Mouse (Mus musculus) right cerebral cortex, adult 18-20 months (tissue): ENCODE measurements at regions not wholly inside any gene's neighbourhood (a gene's known extent, or its start where the extent isn't known, plus 50 kb on each side); places are given as distances from the start of the nearest gene placed in this dataset.

ENCODE experiments used
- DNase-seq: peaks from one replicate; pipeline ENCODE4 v3.0.0; 2022; ENCODE audit warnings: mixed read lengths

GRCm38 (mm10) chr2:80231891-80232290 lies 60.4 kb upstream of the Prdx6b start:
- no peak for DNase-seq

GRCm38 (mm10) chr2:80205074-80205727 lies 75.9 kb upstream of the Pde1a start:
- no peak for DNase-seq

GRCm38 (mm10) chr2:80203486-80203885 lies 74.2 kb upstream of the Pde1a start:
- DNase-seq: no peak

DNA sequence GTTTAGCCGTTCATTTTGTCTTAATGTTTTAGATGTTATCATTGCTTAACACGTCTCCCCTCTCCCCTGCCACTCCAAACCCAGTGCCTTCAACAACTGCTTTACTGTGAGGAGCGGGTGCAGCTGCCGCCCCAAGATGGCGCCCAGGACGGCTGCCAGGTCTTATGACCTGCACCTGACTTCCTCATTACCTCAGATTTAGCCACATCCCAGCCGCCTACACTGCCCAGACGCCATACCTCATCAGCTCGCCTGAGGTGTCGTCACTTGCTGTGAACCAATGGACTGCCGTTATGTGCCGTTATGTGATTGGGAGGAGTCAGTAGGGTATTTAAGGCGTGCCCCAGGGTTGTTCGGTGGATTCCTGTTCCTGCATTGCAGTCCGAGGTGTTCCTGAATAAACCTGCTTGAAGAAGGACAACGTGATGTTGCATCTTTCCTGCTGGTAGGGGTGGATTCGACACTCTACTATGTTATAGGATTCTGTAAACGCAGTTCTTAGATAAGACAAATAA lies 66.7 kb upstream of the Pde1a start:
- no peak for DNase-seq

DNA sequence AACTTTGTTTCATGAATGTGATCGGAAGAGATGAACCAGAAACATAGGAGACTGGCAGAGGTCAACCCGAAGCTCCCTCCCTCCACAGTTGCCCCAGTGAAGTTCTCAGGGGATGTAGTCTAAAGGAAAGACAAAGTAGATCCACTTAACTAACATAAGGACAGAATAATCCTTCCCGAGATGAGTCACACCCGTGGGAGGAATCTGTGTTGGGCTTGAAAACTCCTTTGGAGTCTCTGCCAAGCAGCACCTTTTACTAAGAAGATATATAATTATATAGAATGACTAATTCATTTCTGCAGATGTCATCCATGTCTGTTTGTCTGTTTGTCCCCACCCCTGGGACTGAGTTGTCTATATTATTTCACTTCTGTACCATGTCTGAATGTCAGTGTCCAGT lies 59.1 kb upstream of the Pde1a start:
- DNase-seq: peak; percentile 88

DNA sequence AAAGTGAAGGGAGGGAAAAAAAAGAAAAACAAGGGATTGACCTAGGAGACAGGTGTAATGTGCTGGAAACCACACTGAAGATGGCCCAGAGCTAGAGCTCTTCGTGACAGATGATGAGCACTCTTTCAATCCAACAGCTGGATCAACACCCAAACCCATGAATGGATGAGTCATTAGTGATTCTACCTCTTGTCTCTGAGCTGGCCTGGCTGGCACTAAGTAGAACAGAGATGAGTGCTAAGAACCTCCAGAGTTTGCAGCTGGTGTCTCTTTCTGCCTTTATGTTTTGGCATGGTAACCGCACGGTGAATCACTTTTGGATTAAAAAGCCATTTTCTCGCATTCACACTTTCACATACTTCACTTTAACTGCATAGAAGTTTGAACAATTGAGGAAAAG lies 57.6 kb upstream of the Pde1a start:
- DNase-seq: peak; percentile 48
